Mouse (Mus musculus) skeletal muscle tissue, postnatal 0 days (tissue): ENCODE data around the gene Mtrf1l. TPM values are rescaled to one million over a fixed set of nuclear protein-coding genes. Genes with fewer than 3 reads are reported as not detected.

ENCODE experiments used
- polyA plus RNA-seq: library from polyadenylated mRNA; unstranded; fragments of >200 nt; fragmentation: Nextera tagmentation; extraction: Ambion mirVana; gene quantifications from 2 replicates; pipeline ENCODE4 v1.2.1, GENCODE M21; 2015

Gene Mtrf1l
- 11.0 and 11.3 TPM in 2 replicates for polyA plus RNA-seq

DNA sequence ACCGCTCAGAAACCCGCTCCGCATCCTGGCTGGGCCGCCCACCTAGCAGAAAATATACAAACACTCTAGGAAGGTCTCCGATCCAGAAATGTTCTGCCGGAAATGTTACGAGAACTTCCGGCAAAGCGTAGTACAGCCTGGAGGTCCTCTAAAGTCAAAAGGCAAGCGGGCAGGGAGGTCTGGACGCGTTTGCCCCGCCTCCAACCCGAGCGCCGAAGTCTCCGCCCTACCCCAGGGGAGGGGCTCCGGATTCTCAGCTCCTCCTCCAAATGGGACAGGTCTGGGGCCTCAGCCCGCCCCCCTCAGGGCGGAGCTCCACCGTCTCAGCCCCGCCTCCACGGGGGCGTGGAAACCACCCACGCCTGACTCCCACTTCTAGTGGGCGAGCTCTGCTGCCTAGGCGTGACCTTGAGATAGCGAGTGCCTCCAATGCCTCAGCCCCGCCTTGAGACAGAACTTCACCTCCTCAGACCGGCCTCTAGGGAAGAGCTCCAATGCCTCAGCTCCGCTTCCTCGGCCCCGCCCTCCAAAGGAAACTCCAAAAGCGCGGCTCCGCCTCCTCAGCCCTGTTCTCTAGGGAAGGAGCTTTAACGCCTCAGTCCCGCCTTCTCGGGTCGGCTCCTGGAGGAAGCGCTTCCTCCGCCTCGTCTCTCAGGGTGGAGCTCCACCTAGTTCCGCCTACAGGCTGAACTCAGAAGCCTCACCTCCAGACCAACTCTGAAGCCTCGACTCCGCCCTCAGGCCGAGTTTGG lies at the start of gene Mtrf1l:
Gene Mtrf1l (minus strand): TSS at position 171 of the 752 bp plus-strand sequence.

DNA sequence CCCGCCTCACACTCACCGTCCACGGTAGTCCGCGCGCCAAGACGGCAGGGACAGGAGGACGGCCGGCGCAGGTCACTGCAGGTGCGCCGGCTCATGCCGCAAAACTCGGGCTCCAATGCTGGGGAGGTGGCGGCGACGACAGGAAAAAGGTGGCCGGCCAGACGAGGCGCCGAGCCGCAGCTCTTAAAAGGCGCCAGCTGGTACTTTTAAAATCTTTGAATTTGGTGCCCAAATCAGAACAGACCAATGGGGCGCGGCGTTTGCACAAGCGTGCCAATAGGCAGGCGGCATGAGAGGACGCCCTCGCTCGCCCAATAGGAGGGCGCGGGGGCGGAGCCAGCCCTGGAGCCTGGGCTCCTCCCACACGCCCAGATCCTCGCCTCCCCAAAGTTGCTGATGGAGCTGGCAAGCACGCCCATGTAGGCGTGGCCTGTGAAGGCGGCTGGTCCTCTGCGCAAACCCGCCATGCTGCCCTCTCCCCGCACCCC lies 18.4 kb downstream of the Mtrf1l start, which contains the start of gene Fbxo5:
Gene Fbxo5 (minus strand): TSS at position 358 of the 488 bp plus-strand sequence.

Other genes with a start within 250 kb of the Mtrf1l start
- gene Myct1, start 230.1 kb downstream of the Mtrf1l start, polyA plus RNA-seq: 6.3 and 7.3 TPM in 2 replicates
- not detected in 2 replicates for gene Vip, start 184.7 kb downstream of the Mtrf1l start, polyA plus RNA-seq
- gene Fbxo5, start 18.3 kb downstream of the Mtrf1l start, polyA plus RNA-seq: 9.1 and 11.5 TPM in 2 replicates
- gene Rgs17, start 98.5 kb upstream of the Mtrf1l start, polyA plus RNA-seq: 0.32 and 0.45 TPM in 2 replicates